Mouse (Mus musculus) heart, adult 9 months (tissue): ENCODE data around the gene Fer.
"Not testable (repeated sequence)": the region's sequence is repeated elsewhere in the genome, so short reads cannot be mapped to it uniquely, and the experiment has no call there.

ENCODE experiments used
- DNase-seq, 2 experiments: peaks; one replicate each; pipeline ENCODE4 v3.0.0; 2022; ENCODE audit warnings: low spot score in 2 of 2

Fer gene

GRCm38 (mm10) chr17:63863012-63863630 lies at the start of gene Fer:
TSS of gene Fer (plus strand) at chr17:63863062.
- no peak for DNase-seq

- no peak for DNase-seq
Observed at GRCm38 (mm10) chr17:63813552-63813951, 49.3 kb upstream of the Fer start.

- no peak for DNase-seq
Observed at GRCm38 (mm10) chr17:63818444-63819027, 44.3 kb upstream of the Fer start.

- no peak for DNase-seq
Observed at GRCm38 (mm10) chr17:63824141-63824540, 38.7 kb upstream of the Fer start.

- DNase-seq, result no peak
Observed at GRCm38 (mm10) chr17:63826196-63826595, 36.7 kb upstream of the Fer start.

GRCm38 (mm10) chr17:63826767-63827166 lies 36.1 kb upstream of the Fer start:
- no peak for DNase-seq

GRCm38 (mm10) chr17:63828561-63829332 lies 34.1 kb upstream of the Fer start:
- DNase-seq, result no peak

GRCm38 (mm10) chr17:63831550-63831949 lies 31.3 kb upstream of the Fer start:
- no peak for DNase-seq

- DNase-seq, result no peak
Observed at GRCm38 (mm10) chr17:63836223-63836622, 26.6 kb upstream of the Fer start.

GRCm38 (mm10) chr17:63836641-63837040 lies 26.2 kb upstream of the Fer start:
- DNase-seq, result no peak

- no peak for DNase-seq
Observed at GRCm38 (mm10) chr17:63838144-63838543, 24.7 kb upstream of the Fer start.

GRCm38 (mm10) chr17:63839636-63840269 lies 23.1 kb upstream of the Fer start:
- no peak for DNase-seq

- DNase-seq, result no peak
Observed at GRCm38 (mm10) chr17:63842226-63842625, 20.6 kb upstream of the Fer start.

GRCm38 (mm10) chr17:63844936-63845335 lies 17.9 kb upstream of the Fer start:
- no peak for DNase-seq

GRCm38 (mm10) chr17:63845766-63846165 lies 17.1 kb upstream of the Fer start:
- not testable (repeated sequence) for DNase-seq

GRCm38 (mm10) chr17:63849151-63849550 lies 13.7 kb upstream of the Fer start:
- DNase-seq, result no peak

- peak; percentile 90 to 92 for DNase-seq
Observed at GRCm38 (mm10) chr17:63849566-63849965, 13.3 kb upstream of the Fer start.

- DNase-seq, result no peak
Observed at GRCm38 (mm10) chr17:63850016-63850415, 12.8 kb upstream of the Fer start.

- no peak for DNase-seq
Observed at GRCm38 (mm10) chr17:63857023-63857544, 5.8 kb upstream of the Fer start.

- no peak for DNase-seq
Observed at GRCm38 (mm10) chr17:63860988-63861387, 1.9 kb upstream of the Fer start.

GRCm38 (mm10) chr17:63862399-63862798 lies 463 bp upstream of the Fer start:
- no peak for DNase-seq

- peak; percentile 98 for DNase-seq
Observed at GRCm38 (mm10) chr17:63863647-63864149, 836 bp downstream of the Fer start, which contains the start of gene A930002H24Rik. TSS of gene A930002H24Rik (minus strand) at chr17:63863791.
